Mouse (Mus musculus) lung, postnatal 0 days (tissue): ENCODE measurements at regions not wholly inside any gene's neighbourhood (a gene's known extent, or its start where the extent isn't known, plus 50 kb on each side); places are given as distances from the start of the nearest gene placed in this dataset.

Source experiments
- CTCF ChIP-seq: IDR thresholded peaks from 2 replicates; pipeline ENCODE4 v1.5.1; 2016; ENCODE audit warnings: antibody characterized with exemption, mild to moderate bottlenecking
- EP300 ChIP-seq: IDR thresholded peaks from 2 replicates; pipeline ENCODE4 v1.6.1; 2016; ENCODE audit warnings: antibody characterized with exemption, mild to moderate bottlenecking, control low read depth

DNA sequence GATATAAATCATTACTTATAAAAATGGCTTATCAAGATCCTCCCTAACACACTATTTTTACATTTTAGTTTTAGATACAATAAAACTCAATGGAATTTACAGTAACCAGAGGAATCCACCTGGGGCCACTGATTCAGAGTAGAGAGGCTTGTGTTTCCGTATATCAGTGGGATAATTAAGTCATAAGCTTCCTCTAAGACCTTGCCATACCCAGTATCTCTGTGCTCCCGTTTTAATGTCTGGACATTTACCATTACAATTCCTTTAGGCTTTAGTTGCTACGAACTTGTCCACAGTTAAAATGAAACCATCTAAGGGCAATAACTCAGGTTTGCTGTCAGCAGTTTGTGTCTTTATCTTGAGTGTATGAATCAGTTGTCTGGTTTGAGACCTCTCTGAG, 127.9 kb downstream of the Mreg start:
- TF ChIP-seq CTCF (no peak), EP300 (no peak)
